Mouse (Mus musculus) kidney, postnatal 0 days (tissue): ENCODE measurements around the gene Cdh13. TPM values are rescaled to one million over a fixed set of nuclear protein-coding genes. Genes with fewer than 3 reads are reported as not detected.
A peak's percentile ranks its signal among the peaks of the same experiment; 100 is the strongest.

Source experiments
- ATAC-seq: fragments of 200-750 bp; cut with Nextera tagmentation; replicated peaks from 2 replicates; pipeline ENCODE4 v1.8.0; 2017; ENCODE audit warnings: low read depth, moderate number of reproducible peaks, moderate TSS enrichment, moderate library complexity; ENCODE audit not compliant: low FRiP score
- DNase-seq: peaks from one replicate; pipeline ENCODE4 v3.0.0-alpha.2; 2016; ENCODE audit warnings: low spot score
- H3K27ac ChIP-seq: fragments of 300-500 bp; sonication (generic); 2 replicates; pipeline ENCODE4 v1.5.1; 2014; ENCODE audit warnings: mild to moderate bottlenecking
- H3K27me3 ChIP-seq: fragments of 300-500 bp; sonication (generic); 2 replicates; pipeline ENCODE4 v1.6.1; 2014; ENCODE audit warnings: low read length, mixed read lengths; ENCODE audit not compliant: insufficient read depth
- H3K36me3 ChIP-seq: fragments of 300-500 bp; sonication (generic); 2 replicates; pipeline ENCODE4 v1.6.1; 2014; ENCODE audit warnings: low read length, mixed read lengths; ENCODE audit not compliant: insufficient read depth
- H3K4me1 ChIP-seq: fragments of 300-500 bp; sonication (generic); replicated peaks from 2 replicates; pipeline ENCODE4 v1.6.1; 2014; ENCODE audit warnings: antibody characterized with exemption, low read length, mixed read lengths; ENCODE audit not compliant: insufficient read depth
- H3K4me2 ChIP-seq: fragments of 300-500 bp; sonication (generic); 2 replicates; pipeline ENCODE4 v1.6.1; 2014; ENCODE audit warnings: mild to moderate bottlenecking, low read length, moderate library complexity, mixed read lengths
- H3K4me3 ChIP-seq: fragments of 300-500 bp; sonication (generic); replicated peaks from 2 replicates; pipeline ENCODE4 v1.5.1; 2014; ENCODE audit warnings: low read depth, low read length
- H3K9ac ChIP-seq: fragments of 300-500 bp; sonication (generic); 2 replicates; pipeline ENCODE4 v1.6.1; 2014; ENCODE audit warnings: low read depth, low read length
- H3K9me3 ChIP-seq: fragments of 300-500 bp; sonication (generic); replicated peaks from 2 replicates; pipeline ENCODE4 v1.6.1; 2016; ENCODE audit warnings: low read length, inconsistent platforms, mixed read lengths
- CTCF ChIP-seq: IDR thresholded peaks from 2 replicates; pipeline ENCODE4 v1.5.1; 2016; ENCODE audit warnings: antibody characterized with exemption, low read depth, mild to moderate bottlenecking, moderate library complexity
- WGBS: fragments of 180-500 bp; shearing (Covaris S2); extraction: QIAGEN DNeasy Blood & Tissue Kit; methylation state at CpG from one replicate; pipeline ENCODE4 v1.1.7; 2014; 5-methylcytosine and 5-hydroxymethylcytosine counted together
- polyA plus RNA-seq: library from polyadenylated mRNA; unstranded; fragments of >200 nt; fragmentation: Nextera tagmentation; extraction: Ambion mirVana; gene quantifications from 2 replicates; pipeline ENCODE4 v1.2.1, GENCODE M21; 2015

Cdh13 gene
- polyA plus RNA-seq, 1 experiment from 2014 or later: 3.9 TPM

- peak; percentile 18 for DNase-seq
- Histone ChIP-seq H3K27ac (no peak overlapping the region), H3K27me3 (no peaks in the 10 kb centered on the region), H3K36me3 (no peaks in the 10 kb centered on the region), H3K4me1 (no peaks in the 10 kb centered on the region), H3K4me3 (no peak overlapping the region), H3K9me3 (no peaks in the 10 kb centered on the region), H3K4me2 (no peak overlapping the region), H3K9ac (no peak overlapping the region)
- ATAC-seq: no peak
- 67% methylated on average over 3 of the region's 3 CpGs for WGBS
- TF ChIP-seq CTCF: no peak
Measured at GRCm38 (mm10) chr8:118433553-118434180, 150.1 kb downstream of the Cdh13 start.

GRCm38 (mm10) chr8:118436751-118437150, 153.2 kb downstream of the Cdh13 start:
- no peak for TF ChIP-seq CTCF
- Histone ChIP-seq H3K27me3 (no peaks in the 10 kb centered on the region), H3K9ac (no peak overlapping the region), H3K4me1 (no peaks in the 10 kb centered on the region), H3K36me3 (no peaks in the 10 kb centered on the region), H3K9me3 (no peaks in the 10 kb centered on the region), H3K4me3 (no peak overlapping the region), H3K27ac (no peak overlapping the region), H3K4me2 (no peak overlapping the region)
- WGBS: 87% methylated on average over 5 of the region's 5 CpGs
- ATAC-seq (no peak), DNase-seq (no peak)

- no peak for TF ChIP-seq CTCF
- H3K36me3 ChIP-seq: no peaks in the 10 kb centered on the region
- no peaks in the 10 kb centered on the region for H3K9me3 ChIP-seq
- H3K4me3 ChIP-seq: no peak overlapping the region
- no peak for ATAC-seq
- H3K27me3 ChIP-seq: no peaks in the 10 kb centered on the region
- no peak overlapping the region for H3K9ac ChIP-seq
- no peak for DNase-seq
- WGBS: 87% methylated on average over 10 of the region's 10 CpGs
- H3K27ac ChIP-seq: no peak overlapping the region
- no peaks in the 10 kb centered on the region for H3K4me1 ChIP-seq
- H3K4me2 ChIP-seq: no peak overlapping the region
Measured at GRCm38 (mm10) chr8:118437152-118437551, 153.6 kb downstream of the Cdh13 start.

GRCm38 (mm10) chr8:118437874-118438273, 154.3 kb downstream of the Cdh13 start:
- TF ChIP-seq CTCF: no peak
- H3K36me3 ChIP-seq: no peaks in the 10 kb centered on the region
- WGBS: 47% methylated on average over 3 of the region's 3 CpGs
- H3K9me3 ChIP-seq: no peaks in the 10 kb centered on the region
- no peak overlapping the region for H3K27ac ChIP-seq
- no peak overlapping the region for H3K4me2 ChIP-seq
- ATAC-seq (no peak), DNase-seq (no peak)
- H3K4me1 ChIP-seq: no peaks in the 10 kb centered on the region
- no peak overlapping the region for H3K4me3 ChIP-seq
- no peak overlapping the region for H3K9ac ChIP-seq
- no peaks in the 10 kb centered on the region for H3K27me3 ChIP-seq

- H3K4me3 ChIP-seq: no peak overlapping the region
- no peaks in the 10 kb centered on the region for H3K27me3 ChIP-seq
- H3K4me1 ChIP-seq: no peaks in the 10 kb centered on the region
- H3K9ac ChIP-seq: no peak overlapping the region
- no peaks in the 10 kb centered on the region for H3K9me3 ChIP-seq
- DNase-seq: no peak
- no peak for TF ChIP-seq CTCF
- H3K27ac ChIP-seq: no peak overlapping the region
- no peak overlapping the region for H3K4me2 ChIP-seq
- WGBS: 66% methylated on average over 5 of the region's 5 CpGs
- H3K36me3 ChIP-seq: no peaks in the 10 kb centered on the region
- no peak for ATAC-seq
Measured at GRCm38 (mm10) chr8:118439857-118440256, 156.3 kb downstream of the Cdh13 start.

- DNase-seq (peak; percentile 33), ATAC-seq (no peak)
- 63% methylated on average over 3 of the region's 3 CpGs for WGBS
- Histone ChIP-seq H3K36me3 (no peaks in the 10 kb centered on the region), H3K9me3 (no peaks in the 10 kb centered on the region), H3K27me3 (no peaks in the 10 kb centered on the region), H3K4me1 (no peaks in the 10 kb centered on the region), H3K27ac (no peak overlapping the region), H3K9ac (no peak overlapping the region), H3K4me3 (no peak overlapping the region), H3K4me2 (no peak overlapping the region)
- peak; percentile 75 for TF ChIP-seq CTCF
Measured at GRCm38 (mm10) chr8:118443361-118443760, 159.8 kb downstream of the Cdh13 start.
